Comparison of ENCODE assay signal across 18 mouse cellular contexts in genomic region chr12:116637498-116637897, GRCm38 (mm10).
DNase-seq lines count a peak whose midpoint lies in the region; ATAC-seq and TF ChIP-seq lines count a peak whose summit lies in the region.
"Had no signal": no experiment of that assay in that cellular context is flagged by ENCODE, and none has a peak within 500 bp of the region (broad histone marks: within the 10 kb centered on the region; RNA-seq: fewer than 3 reads in every experiment).

No protein-coding gene starts in this region.

- no peak for TF ChIP-seq CTCF in brain, embryonic 14.5 days (IDR thresholded peaks at IDR 0.05; ENCODE audit: borderline replicate concordance, extremely low read depth, insufficient read depth, insufficient read length)

- H3K4me2 ChIP-seq in limb, embryonic 13.5 days (replicated peaks): no peak overlapping the region
- H3K4me2 ChIP-seq in hindbrain, embryonic 13.5 days: no peak overlapping the region
- H3K4me2 ChIP-seq: embryonic facial prominence, embryonic 13.5 days; forebrain, embryonic 13.5 days; forebrain, embryonic 15.5 days had no signal

- no peak overlapping the region for H3K9ac ChIP-seq in limb, embryonic 13.5 days
- H3K9ac ChIP-seq in hindbrain, embryonic 13.5 days: no peak overlapping the region
- H3K9ac ChIP-seq: embryonic facial prominence, embryonic 13.5 days; forebrain, embryonic 13.5 days; forebrain, embryonic 15.5 days; forebrain, postnatal 0 days had no signal

- H3K9me3 ChIP-seq in limb, embryonic 13.5 days: no peaks in the 10 kb centered on the region
- H3K9me3 ChIP-seq in hindbrain, embryonic 13.5 days: no peaks in the 10 kb centered on the region
- H3K9me3 ChIP-seq: embryonic facial prominence, embryonic 13.5 days; forebrain, embryonic 13.5 days; forebrain, embryonic 15.5 days had no signal

- peaks cover 7% of the 10 kb centered on the region for H3K27me3 ChIP-seq in limb, embryonic 13.5 days
- H3K27me3 ChIP-seq in hindbrain, embryonic 13.5 days: no peaks in the 10 kb centered on the region; the same call in 1 of the 2 replicates
- H3K27me3 ChIP-seq: forebrain, embryonic 13.5 days; forebrain, embryonic 15.5 days had no signal

- no peak overlapping the region for H3K27ac ChIP-seq in limb, embryonic 13.5 days
- no peak overlapping the region for H3K27ac ChIP-seq in hindbrain, embryonic 13.5 days
- H3K27ac ChIP-seq: embryonic facial prominence, embryonic 13.5 days; forebrain, embryonic 13.5 days; forebrain, embryonic 15.5 days had no signal

- WGBS in limb, embryonic 13.5 days: 21% methylated on average over 2 of the region's 2 CpGs
- 52% methylated on average over 2 of the region's 2 CpGs for WGBS in hindbrain, embryonic 13.5 days

- no peaks in the 10 kb centered on the region for H3K36me3 ChIP-seq in limb, embryonic 13.5 days
- no peaks in the 10 kb centered on the region for H3K36me3 ChIP-seq in hindbrain, embryonic 13.5 days
- H3K36me3 ChIP-seq: embryonic facial prominence, embryonic 13.5 days; forebrain, embryonic 15.5 days had no signal

- intact Hi-C loops in heart, postnatal 14 days (cut with DNase I): no loop called here

- no peak for TF ChIP-seq POLR2A in brain, embryonic 14.5 days (IDR thresholded peaks at IDR 0.05; ENCODE audit: borderline replicate concordance, extremely low read depth, insufficient read depth, insufficient read length, poor library complexity, severe bottlenecking)

- ATAC-seq in limb, embryonic 13.5 days (ENCODE audit: low FRiP score, low read depth): peak; percentile 60; the same call in 1 of the 2 replicates
- no peak for ATAC-seq in hindbrain, embryonic 13.5 days (ENCODE audit: low FRiP score)
- ATAC-seq: forebrain, embryonic 13.5 days; forebrain, embryonic 15.5 days; forebrain, postnatal 0 days had no signal

- DNase-seq in heart, adult 11 months: peak; percentile 51
- no peak for DNase-seq in heart, postnatal 14 days
- peak; percentile 27 for DNase-seq in brain, embryonic 14.5 days (ENCODE audit: low read depth)
- no peak for DNase-seq in testis, postnatal 14 days (ENCODE audit: low spot score)
- DNase-seq: adrenal gland, adult 2 months; adrenal gland, postnatal 10 days; adrenal gland, postnatal 25 days; cerebellum, adult 11-12 months; cerebellum, adult 2 months; cerebellum, adult 9-10 months; cerebellum, postnatal 10 days; cerebellum, postnatal 25 days; forebrain, postnatal 0 days had no signal

- peaks cover 22% of the 10 kb centered on the region for H3K4me1 ChIP-seq in limb, embryonic 13.5 days
- H3K4me1 ChIP-seq in hindbrain, embryonic 13.5 days (replicated peaks): peaks cover 21% of the 10 kb centered on the region

- no peak overlapping the region for H3K4me3 ChIP-seq in limb, embryonic 13.5 days
- no peak overlapping the region for H3K4me3 ChIP-seq in hindbrain, embryonic 13.5 days
- H3K4me3 ChIP-seq: embryonic facial prominence, embryonic 13.5 days; forebrain, embryonic 13.5 days; forebrain, embryonic 15.5 days had no signal

Comparison
In these comparisons a context has a peak if more than half of its experiments do, and no peak if none do; other contexts are left out.
1. DNase-seq: peak in heart, adult 11 months (single experiment) and brain, embryonic 14.5 days (single experiment); none in heart, postnatal 14 days (0 of 2) and testis, postnatal 14 days (single experiment).